ENCODE assay signal across 8 mouse cellular contexts in genomic region chr5:149183721-149184103, GRCm38 (mm10). TPM values are rescaled to one million over a fixed set of nuclear protein-coding genes. Genes with fewer than 3 reads are reported as not detected.
DNase-seq lines count a peak whose midpoint lies in the region; ATAC-seq lines count a peak whose summit lies in the region.

No protein-coding gene starts in this region.

- peak; percentile 62 for ATAC-seq in erythroblast, adult 5-6 weeks (replicated peaks; ENCODE audit: low FRiP score, poor library complexity, severe bottlenecking)
- ATAC-seq in limb, embryonic 13.5 days (ENCODE audit: low FRiP score, low read depth): peak; percentile 49

- H3K4me2 ChIP-seq in limb, embryonic 13.5 days (replicated peaks): peak overlapping the region; percentile 65

- no peaks in the 10 kb centered on the region for H3K27me3 ChIP-seq in limb, embryonic 13.5 days

- intact Hi-C loops in left cerebral cortex, postnatal 36 days (cut with DNase I): loop anchor here (1.0 to 10.0 kb wide), 9 partner anchors 41 to 454 kb away; partner anchors contain the start of genes Hsph1, Katnal1 and Wdr95

- peak overlapping the region; percentile 83 for H3K9ac ChIP-seq in limb, embryonic 13.5 days

- H3K36me3 ChIP-seq in limb, embryonic 13.5 days: no peaks in the 10 kb centered on the region

- H3K27ac ChIP-seq in limb, embryonic 13.5 days: peak overlapping the region; percentile 95

- DNase-seq in right cerebral cortex, adult 18-20 months: peak; percentile 13
- DNase-seq in right cerebral cortex, postnatal 25 days: no peak
- DNase-seq in skeletal muscle tissue, adult 2 months (ENCODE audit: low read depth, low spot score): peak; percentile 85
- no peak for DNase-seq in natural killer cell, adult 2 months (ENCODE audit: low spot score in 2 of 2)
- no peak for DNase-seq in left cerebral cortex, postnatal 36 days (ENCODE audit: low spot score in 2 of 2)
- no peak for DNase-seq in urinary bladder, adult 2 months (ENCODE audit: low spot score)

- H3K4me3 ChIP-seq in limb, embryonic 13.5 days: peak overlapping the region; percentile 62

- H3K4me1 ChIP-seq in limb, embryonic 13.5 days: peaks cover 21% of the 10 kb centered on the region

- WGBS in limb, embryonic 13.5 days: 0% methylated on average over 13 of the region's 13 CpGs

- no peaks in the 10 kb centered on the region for H3K9me3 ChIP-seq in limb, embryonic 13.5 days

RNA-seq across cellular contexts. Expression of gene Uspl1, which starts 0.4 kb away (rescaled TPM):
- total RNA-seq in erythroblast, adult 5-6 weeks (2015; ENCODE audit: low replicate concordance): 5.2 and 7.5 TPM in 2 replicates
- 10.0 and 15.1 TPM in 2 replicates for total RNA-seq in erythroblast, adult 5-6 weeks (2017; ENCODE audit: low replicate concordance)
- polyA plus RNA-seq in limb, embryonic 13.5 days (2015; fragmentation: Nextera tagmentation; extraction: Ambion mirVana): 58.0 and 59.5 TPM in 2 replicates
- total RNA-seq in left cerebral cortex, postnatal 36 days (2021): 10 to 100 TPM; 38.5 to 43.6 TPM
- 16.9 and 21.6 TPM in 2 replicates for polyA plus RNA-seq in urinary bladder, adult 2 months (2012; rRNA removed)

RNA-seq across cellular contexts. Expression of gene Hmgb1, which starts 0.6 kb away (rescaled TPM):
- total RNA-seq in erythroblast, adult 5-6 weeks (2015; ENCODE audit: low replicate concordance): 310 and 337 TPM in 2 replicates
- 224 and 253 TPM in 2 replicates for total RNA-seq in erythroblast, adult 5-6 weeks (2017; ENCODE audit: low replicate concordance)
- polyA plus RNA-seq in limb, embryonic 13.5 days (2015; fragmentation: Nextera tagmentation; extraction: Ambion mirVana): 1,754 and 1,889 TPM in 2 replicates
- total RNA-seq in left cerebral cortex, postnatal 36 days (2021): 100 to 1,000 TPM; 122 to 123 TPM
- polyA plus RNA-seq in urinary bladder, adult 2 months (2012; rRNA removed): 230 and 291 TPM in 2 replicates

Comparison
In these comparisons a context has a peak if more than half of its experiments do, and no peak if none do; other contexts are left out.
1. DNase-seq: peak in right cerebral cortex, adult 18-20 months (single experiment) and skeletal muscle tissue, adult 2 months (single experiment); none in right cerebral cortex, postnatal 25 days (single experiment), natural killer cell, adult 2 months (0 of 2), left cerebral cortex, postnatal 36 days (0 of 2) and urinary bladder, adult 2 months (single experiment).